Mouse (Mus musculus): Measurements from ENCODE around the gene Fam13c.

Fam13c gene

GRCm38 (mm10) chr10:70520143-70521131 is 80.2 kb downstream of the Fam13c start:
- no peak for DNase-seq (ENCODE audit: low read depth)

- DNase-seq (ENCODE audit: low read depth), result no peak
Measured at GRCm38 (mm10) chr10:70521379-70521778, 81.1 kb downstream of the Fam13c start.

GRCm38 (mm10) chr10:70530185-70530823 is 90.0 kb downstream of the Fam13c start:
- no peak for DNase-seq (ENCODE audit: low read depth)

GRCm38 (mm10) chr10:70532249-70532648 is 92.0 kb downstream of the Fam13c start:
- DNase-seq (ENCODE audit: low read depth), result no peak

GRCm38 (mm10) chr10:70533301-70533781 is 93.1 kb downstream of the Fam13c start:
- no peak for DNase-seq (ENCODE audit: low read depth)

GRCm38 (mm10) chr10:70533986-70534385 is 93.7 kb downstream of the Fam13c start:
- no peak for DNase-seq (ENCODE audit: low read depth)

GRCm38 (mm10) chr10:70534571-70534970 is 94.3 kb downstream of the Fam13c start:
- no peak for DNase-seq (ENCODE audit: low read depth)

GRCm38 (mm10) chr10:70535401-70535800 is 95.1 kb downstream of the Fam13c start:
- no peak for DNase-seq (ENCODE audit: low read depth)

- DNase-seq (ENCODE audit: low read depth), result no peak
Measured at GRCm38 (mm10) chr10:70537694-70538093, 97.4 kb downstream of the Fam13c start.

GRCm38 (mm10) chr10:70539251-70539650 is 99.0 kb downstream of the Fam13c start:
- DNase-seq (ENCODE audit: low read depth), result no peak

GRCm38 (mm10) chr10:70540456-70541195 is 100.3 kb downstream of the Fam13c start:
- DNase-seq (ENCODE audit: low read depth), result no peak

- no peak for DNase-seq (ENCODE audit: low read depth)
Measured at GRCm38 (mm10) chr10:70542857-70543256, 102.6 kb downstream of the Fam13c start.

GRCm38 (mm10) chr10:70552531-70552930 is 112.2 kb downstream of the Fam13c start:
- no peak for DNase-seq (ENCODE audit: low read depth)

- peak; percentile 2 for DNase-seq (ENCODE audit: low read depth)
Measured at GRCm38 (mm10) chr10:70563636-70564035, 123.4 kb downstream of the Fam13c start.

- no peak for DNase-seq (ENCODE audit: low read depth)
Measured at GRCm38 (mm10) chr10:70581556-70582211, 141.4 kb downstream of the Fam13c start.

- no peak for DNase-seq (ENCODE audit: low read depth)
Measured at GRCm38 (mm10) chr10:70584171-70584570, 143.9 kb downstream of the Fam13c start.

GRCm38 (mm10) chr10:70586876-70587405 is 146.7 kb downstream of the Fam13c start:
- DNase-seq (ENCODE audit: low read depth), result no peak

- no peak for DNase-seq (ENCODE audit: low read depth)
Measured at GRCm38 (mm10) chr10:70594007-70594406, 153.7 kb downstream of the Fam13c start.

GRCm38 (mm10) chr10:70598081-70598515 is 157.8 kb downstream of the Fam13c start:
- DNase-seq (ENCODE audit: low read depth), result no peak

- DNase-seq (ENCODE audit: low read depth), result peak; percentile 2
Measured at GRCm38 (mm10) chr10:70598516-70599125, 158.3 kb downstream of the Fam13c start.
